Mouse (Mus musculus): ENCODE results near the gene Ugt1a8. TPM values are rescaled to one million over a fixed set of nuclear protein-coding genes. Genes with fewer than 3 reads are reported as not detected.
"Not testable (repeated sequence)": the region's sequence is repeated elsewhere in the genome, so short reads cannot be mapped to it uniquely, and the experiment has no call there.

Ugt1a8 gene
- total and polyA plus RNA-seq, 3 experiments = not detected

- H3K36me3 ChIP-seq (ENCODE audit: control insufficient read depth in 1 of 2, insufficient read depth in 2 of 2, low read length in 2 of 2) = no peaks in the 10 kb centered on the region
- H3K27ac ChIP-seq (ENCODE audit: control insufficient read depth, low read depth, low read length) = no peak overlapping the region
- no peaks in the 10 kb centered on the region for H3K79me2 ChIP-seq (ENCODE audit: control insufficient read depth, insufficient read depth, low read length, poor library complexity)
- H3K4me1 ChIP-seq (ENCODE audit: control insufficient read depth in 1 of 2, insufficient read depth in 2 of 2, low read length in 2 of 2) = no peaks in the 10 kb centered on the region
- TF ChIP-seq UBTF (IDR thresholded peaks at IDR 0.05; ENCODE audit: borderline replicate concordance, insufficient read depth, low read depth, low read length) = no peak
- no peak for TF ChIP-seq MAX (IDR thresholded peaks at IDR 0.05; ENCODE audit: low read length)
- TF ChIP-seq GATA1 (IDR thresholded peaks at IDR 0.05; ENCODE audit: low read depth, low read length) = no peak
- TF ChIP-seq SIN3A (IDR thresholded peaks at IDR 0.05; ENCODE audit: low read length) = no peak
- TF ChIP-seq MAZ (IDR thresholded peaks at IDR 0.05; ENCODE audit: low read depth, low read length) = no peak
- no peak for TF ChIP-seq CHD1 (IDR thresholded peaks at IDR 0.05; ENCODE audit: low read depth, low read length)
- no peak for TF ChIP-seq EP300 (IDR thresholded peaks at IDR 0.05; ENCODE audit: low read depth in 1 of 2, low read length in 2 of 2)
- TF ChIP-seq TBP (IDR thresholded peaks at IDR 0.05; ENCODE audit: low read depth, low read length) = no peak
- no peak for TF ChIP-seq MYB (IDR thresholded peaks at IDR 0.05; ENCODE audit: low read depth, low read length)
- TF ChIP-seq USF2 (IDR thresholded peaks at IDR 0.05; ENCODE audit: borderline replicate concordance in 1 of 2, insufficient read depth in 1 of 2, low read depth in 1 of 2, low read length in 2 of 2) = no peak
- no peak for TF ChIP-seq POLR2A (IDR thresholded peaks at IDR 0.05; ENCODE audit: control insufficient read depth in 1 of 2, insufficient read depth in 1 of 2, low read depth in 1 of 2, low read length in 2 of 2, poor library complexity in 1 of 2)
- TF ChIP-seq NELFE (IDR thresholded peaks at IDR 0.05; ENCODE audit: low read depth, low read length) = no peak
- no peak for TF ChIP-seq ELF1 (IDR thresholded peaks at IDR 0.05; ENCODE audit: low read depth, low read length)
- TF ChIP-seq RCOR1 (IDR thresholded peaks at IDR 0.05; ENCODE audit: low read depth, low read length) = no peak
- H3K9me3 ChIP-seq (replicated peaks; ENCODE audit: insufficient read depth, low read length) = no peaks in the 10 kb centered on the region
- no peak overlapping the region for H3K9ac ChIP-seq (ENCODE audit: control insufficient read depth, low read depth, low read length, poor library complexity, severe bottlenecking)
- no peak overlapping the region for H3K4me3 ChIP-seq (ENCODE audit: control insufficient read depth in 1 of 2, insufficient read depth in 1 of 2, low read depth in 2 of 2, low read length in 2 of 2)
- H3K27me3 ChIP-seq (ENCODE audit: control insufficient read depth in 1 of 2, insufficient read depth in 2 of 2, low read length in 2 of 2) = no peaks in the 10 kb centered on the region
- DNase-seq (ENCODE audit: low read depth, low spot score) = no peak
These were observed 46.4 kb downstream of the Ugt1a8 start for GRCm38 (mm10) chr1:88133908-88134456.

DNA sequence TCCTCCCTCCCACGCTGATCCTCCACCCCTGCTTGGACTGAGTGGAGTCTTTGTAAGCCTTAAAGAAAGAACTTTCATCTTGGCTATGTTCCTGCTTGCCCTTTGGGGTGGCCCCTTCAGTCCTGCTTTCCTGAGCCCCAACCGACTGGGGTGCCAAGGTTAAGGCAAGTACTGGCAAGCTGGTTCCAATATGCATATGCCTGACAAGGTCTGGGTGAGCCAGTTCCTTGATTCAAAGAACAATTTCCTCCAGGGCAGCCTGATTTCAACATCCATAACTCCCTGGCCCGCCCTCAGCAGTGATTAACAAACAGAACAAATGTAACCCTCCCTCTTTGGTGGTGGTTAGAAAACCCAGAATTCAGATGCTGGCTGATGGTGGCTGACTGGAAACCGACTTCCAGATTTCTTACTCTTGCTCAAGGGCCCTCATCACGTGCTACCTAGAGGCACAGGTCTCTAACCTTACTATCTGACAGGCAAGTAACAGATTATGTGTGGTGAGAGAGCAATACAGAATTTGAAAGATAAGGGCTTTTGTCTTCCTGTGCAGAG lies 46.9 kb downstream of the Ugt1a8 start, which contains the start of gene Ugt1a6a:
TSS of gene Ugt1a6a (plus strand) at position 353 of the 555 bp plus-strand sequence.
- H3K4me1 ChIP-seq (ENCODE audit: control insufficient read depth in 1 of 2, insufficient read depth in 2 of 2, low read length in 2 of 2); H3K4me3 ChIP-seq (ENCODE audit: control insufficient read depth in 1 of 2, insufficient read depth in 1 of 2, low read depth in 2 of 2, low read length in 2 of 2); DNase-seq (ENCODE audit: low read depth, low spot score); H3K27ac ChIP-seq (ENCODE audit: control insufficient read depth, low read depth, low read length); H3K36me3 ChIP-seq (ENCODE audit: control insufficient read depth in 1 of 2, insufficient read depth in 2 of 2, low read length in 2 of 2); H3K9me3 ChIP-seq (replicated peaks; ENCODE audit: insufficient read depth, low read length); H3K9ac ChIP-seq (ENCODE audit: control insufficient read depth, low read depth, low read length, poor library complexity, severe bottlenecking); H3K27me3 ChIP-seq (ENCODE audit: control insufficient read depth in 1 of 2, insufficient read depth in 2 of 2, low read length in 2 of 2); H3K79me2 ChIP-seq (ENCODE audit: control insufficient read depth, insufficient read depth, low read length, poor library complexity): not testable (repeated sequence)
- TF ChIP-seq BHLHE40 (IDR thresholded peaks at IDR 0.05; ENCODE audit: borderline replicate concordance, low read depth, low read length) = 0 out of 2 replicates have a peak, but pooled peaks have one; percentile 27

GRCm38 (mm10) chr1:88135229-88135904 lies 47.8 kb downstream of the Ugt1a8 start:
- not testable (repeated sequence) for H3K79me2 ChIP-seq (ENCODE audit: control insufficient read depth, insufficient read depth, low read length, poor library complexity); H3K4me3 ChIP-seq (ENCODE audit: control insufficient read depth in 1 of 2, insufficient read depth in 1 of 2, low read depth in 2 of 2, low read length in 2 of 2); H3K27ac ChIP-seq (ENCODE audit: control insufficient read depth, low read depth, low read length); H3K36me3 ChIP-seq (ENCODE audit: control insufficient read depth in 1 of 2, insufficient read depth in 2 of 2, low read length in 2 of 2); H3K9ac ChIP-seq (ENCODE audit: control insufficient read depth, low read depth, low read length, poor library complexity, severe bottlenecking); H3K27me3 ChIP-seq (ENCODE audit: control insufficient read depth in 1 of 2, insufficient read depth in 2 of 2, low read length in 2 of 2); H3K9me3 ChIP-seq (replicated peaks; ENCODE audit: insufficient read depth, low read length); H3K4me1 ChIP-seq (ENCODE audit: control insufficient read depth in 1 of 2, insufficient read depth in 2 of 2, low read length in 2 of 2)
- DNase-seq (ENCODE audit: low read depth, low spot score) = peak; percentile 18

All from MEL (cell line).